Comparison of ENCODE assay signal across 15 mouse cellular contexts in genomic region chr5:27687311-27687710, GRCm38 (mm10).
DNase-seq lines count a peak whose midpoint lies in the region; TF ChIP-seq lines count a peak whose summit lies in the region.
"Had no signal": no experiment of that assay in that cellular context is flagged by ENCODE, and none has a peak within 500 bp of the region (broad histone marks: within the 10 kb centered on the region; RNA-seq: fewer than 3 reads in every experiment).

No protein-coding gene starts in this region.

- DNase-seq in embryo, embryonic 10 days (ENCODE audit: low spot score), result peak; percentile 11
- no peak for DNase-seq in embryo, embryonic 11 days
- no peak for DNase-seq in left cerebral cortex, adult 2 months (ENCODE audit: extremely low spot score in 1 of 2, low spot score in 2 of 2)
- no peak for DNase-seq in left cerebral cortex, postnatal 25 days (ENCODE audit: low spot score in 2 of 2)
- peak; percentile 27 for DNase-seq in MEL (ENCODE audit: low read depth, low spot score)
- DNase-seq in induced T-regulatory cell, adult 2 months (ENCODE audit: low read depth), result peak; percentile 1
- no peak for DNase-seq in left cerebral cortex, adult 8-10 months (ENCODE audit: low spot score in 2 of 2)
- no peak for DNase-seq in ovary, adult 18-20 months (ENCODE audit: low spot score)
- DNase-seq: cerebellum, adult 8-10 months; kidney, postnatal 25 days; lung, postnatal 14 days; thymus, adult 18-20 months had no signal

- no peaks in the 10 kb centered on the region for H3K27me3 ChIP-seq in MEL (ENCODE audit: control insufficient read depth in 1 of 2, insufficient read depth in 2 of 2, low read length in 2 of 2)
- H3K27me3 ChIP-seq: limb, embryonic 15.5 days; midbrain, embryonic 12.5 days had no signal

- no peak for TF ChIP-seq POLR2A in MEL (IDR thresholded peaks at IDR 0.05; ENCODE audit: control insufficient read depth in 1 of 2, insufficient read depth in 1 of 2, low read depth in 1 of 2, low read length in 2 of 2, poor library complexity in 1 of 2)

- TF ChIP-seq RAD21 in MEL (IDR thresholded peaks at IDR 0.05; ENCODE audit: low read depth, low read length), result peak; percentile 29

- H3K9me3 ChIP-seq in MEL (replicated peaks; ENCODE audit: insufficient read depth, low read length), result no peaks in the 10 kb centered on the region
- H3K9me3 ChIP-seq: limb, embryonic 15.5 days; midbrain, embryonic 12.5 days had no signal

- H3K9ac ChIP-seq in MEL (ENCODE audit: control insufficient read depth, low read depth, low read length, poor library complexity, severe bottlenecking), result no peak overlapping the region
- H3K9ac ChIP-seq: limb, embryonic 15.5 days; midbrain, embryonic 12.5 days had no signal

- no peak for TF ChIP-seq EP300 in MEL (IDR thresholded peaks at IDR 0.05; ENCODE audit: low read depth in 1 of 2, low read length in 2 of 2)

- no peak overlapping the region for H3K4me3 ChIP-seq in left cerebral cortex, adult 2 months
- no peak overlapping the region for H3K4me3 ChIP-seq in MEL (ENCODE audit: control insufficient read depth in 1 of 2, insufficient read depth in 1 of 2, low read depth in 2 of 2, low read length in 2 of 2)
- H3K4me3 ChIP-seq: forebrain, embryonic 10.5 days; limb, embryonic 15.5 days; midbrain, embryonic 12.5 days had no signal

- TF ChIP-seq CTCF in left cerebral cortex, adult 2 months (IDR thresholded peaks at IDR 0.05), result peak; percentile 13
- peak in 2 of 3 experiments; percentile 29 to 36; a peak in 3 of 6 replicates for TF ChIP-seq CTCF in MEL (IDR thresholded peaks at IDR 0.05 in 2 of 3, conservative IDR thresholded peaks at IDR 0.05 in 1 of 3; ENCODE audit: control insufficient read depth in 1 of 3, insufficient read depth in 1 of 3, low read depth in 2 of 3, low read length in 3 of 3, poor library complexity in 1 of 3, severe bottlenecking in 1 of 3)

- H3K36me3 ChIP-seq in MEL (ENCODE audit: control insufficient read depth in 1 of 2, insufficient read depth in 2 of 2, low read length in 2 of 2), result no peaks in the 10 kb centered on the region
- H3K36me3 ChIP-seq: forebrain, embryonic 10.5 days; limb, embryonic 15.5 days; midbrain, embryonic 12.5 days had no signal

- intact Hi-C loops in left cerebral cortex, adult 2 months (cut with DNase I), result no loop called here
- intact Hi-C loops in left cerebral cortex, postnatal 25 days (cut with DNase I), result no loop called here

- no peaks in the 10 kb centered on the region for H3K4me1 ChIP-seq in MEL (ENCODE audit: control insufficient read depth in 1 of 2, insufficient read depth in 2 of 2, low read length in 2 of 2)
- H3K4me1 ChIP-seq: forebrain, embryonic 10.5 days; limb, embryonic 15.5 days had no signal

- H3K27ac ChIP-seq in left cerebral cortex, adult 2 months, result no peak overlapping the region
- no peak overlapping the region for H3K27ac ChIP-seq in MEL (ENCODE audit: control insufficient read depth, low read depth, low read length)
- H3K27ac ChIP-seq: forebrain, embryonic 10.5 days; limb, embryonic 15.5 days; midbrain, embryonic 12.5 days had no signal

- no peaks in the 10 kb centered on the region for H3K79me2 ChIP-seq in MEL (ENCODE audit: control insufficient read depth, insufficient read depth, low read length, poor library complexity)

TF ChIP-seq in MEL, 35 proteins besides CTCF, POLR2A, EP300 and RAD21:
- TF ChIP-seq UBTF (IDR thresholded peaks at IDR 0.05; ENCODE audit: borderline replicate concordance, insufficient read depth, low read depth, low read length) (no peak), MXI1 (IDR thresholded peaks at IDR 0.05; ENCODE audit: low read depth, low read length) (no peak), CHD1 (IDR thresholded peaks at IDR 0.05; ENCODE audit: low read depth, low read length) (no peak), ELF1 (IDR thresholded peaks at IDR 0.05; ENCODE audit: low read depth, low read length) (no peak), NELFE (IDR thresholded peaks at IDR 0.05; ENCODE audit: low read depth, low read length) (no peak), SIN3A (IDR thresholded peaks at IDR 0.05; ENCODE audit: low read length) (no peak), ZKSCAN1 (IDR thresholded peaks at IDR 0.05; ENCODE audit: low read depth, low read length) (no peak), TBP (IDR thresholded peaks at IDR 0.05; ENCODE audit: low read depth, low read length) (no peak), HCFC1 (IDR thresholded peaks at IDR 0.05; ENCODE audit: low read depth, low read length) (no peak), MAZ (IDR thresholded peaks at IDR 0.05; ENCODE audit: low read depth, low read length) (no peak), ZC3H11A (IDR thresholded peaks at IDR 0.05; ENCODE audit: low read depth, low read length) (no peak), ETS1 (IDR thresholded peaks at IDR 0.05; ENCODE audit: low read depth, low read length) (no peak), E2F4 (IDR thresholded peaks at IDR 0.05; ENCODE audit: borderline replicate concordance, low read depth, low read length) (no peak), MYB (IDR thresholded peaks at IDR 0.05; ENCODE audit: low read depth, low read length) (no peak), JUND (IDR thresholded peaks at IDR 0.05; ENCODE audit: low read depth, low read length) (no peak), SMC3 (IDR thresholded peaks at IDR 0.05; ENCODE audit: low read depth, low read length) (no peak), TCF12 (IDR thresholded peaks at IDR 0.05; ENCODE audit: low read depth, low read length) (no peak), GATA1 (IDR thresholded peaks at IDR 0.05; ENCODE audit: low read depth, low read length) (no peak), POLR2AphosphoS2 (IDR thresholded peaks at IDR 0.05; ENCODE audit: low read length) (no peak), MAFK (IDR thresholded peaks at IDR 0.05; ENCODE audit: borderline replicate concordance, low read depth, low read length) (no peak)

Comparison
In these comparisons a context has a peak if more than half of its experiments do, and no peak if none do; other contexts are left out.
1. DNase-seq: peak in embryo, embryonic 10 days (single experiment), MEL (single experiment) and induced T-regulatory cell, adult 2 months (single experiment); none in embryo, embryonic 11 days (single experiment), left cerebral cortex, adult 2 months (0 of 2), left cerebral cortex, postnatal 25 days (0 of 2), left cerebral cortex, adult 8-10 months (0 of 2) and ovary, adult 18-20 months (single experiment).